Comparison of ENCODE assay signal across 16 mouse cellular contexts in genomic region chr3:38415292-38415930, GRCm38 (mm10).
A peak's percentile ranks its signal among the peaks of the same experiment; 100 is the strongest.
DNase-seq lines count a peak whose midpoint lies in the region; ATAC-seq lines count a peak whose summit lies in the region.
"Had no signal": no experiment of that assay in that cellular context is flagged by ENCODE, and none has a peak within 500 bp of the region (broad histone marks: within the 10 kb centered on the region; RNA-seq: fewer than 3 reads in every experiment).

No protein-coding gene starts in this region.

- WGBS in kidney, embryonic 14.5 days, result 62% methylated on average over 3 of the region's 3 CpGs
- WGBS in midbrain, embryonic 11.5 days, result 60% methylated on average over 3 of the region's 3 CpGs

- no peaks in the 10 kb centered on the region for H3K9me3 ChIP-seq in kidney, embryonic 14.5 days (ENCODE audit: control insufficient read depth, low read length)
- no peaks in the 10 kb centered on the region for H3K9me3 ChIP-seq in midbrain, embryonic 11.5 days (ENCODE audit: control insufficient read depth, low read length)
- H3K9me3 ChIP-seq: neural tube, embryonic 13.5 days had no signal

- no peak overlapping the region for H3K4me2 ChIP-seq in kidney, embryonic 14.5 days (replicated peaks; ENCODE audit: low read depth, low read length)
- no peak overlapping the region for H3K4me2 ChIP-seq in midbrain, embryonic 11.5 days
- H3K4me2 ChIP-seq: hindbrain, embryonic 14.5 days; neural tube, embryonic 13.5 days had no signal

- ATAC-seq in kidney, embryonic 14.5 days (ENCODE audit: low FRiP score, low TSS enrichment), result peak; percentile 75; the same call in 1 of the 2 replicates
- no peak for ATAC-seq in midbrain, embryonic 11.5 days (ENCODE audit: low FRiP score)

- H3K27me3 ChIP-seq in kidney, embryonic 14.5 days (ENCODE audit: control insufficient read depth, insufficient read depth, low read length), result no peaks in the 10 kb centered on the region
- H3K27me3 ChIP-seq in midbrain, embryonic 11.5 days (ENCODE audit: control insufficient read depth, insufficient read depth, low read length), result no peaks in the 10 kb centered on the region
- H3K27me3 ChIP-seq: megakaryocyte, embryonic 14.5 days; neural tube, embryonic 13.5 days had no signal

- DNase-seq in kidney, postnatal 10 days, result no peak
- DNase-seq in 3T3-L1 (ENCODE audit: low read depth, low spot score), result peak; percentile 10
- peak; percentile 16 for DNase-seq in gonadal fat pad, adult 2 months (ENCODE audit: low read depth)
- peak; percentile 46 for DNase-seq in lung, postnatal 36 days
- no peak for DNase-seq in cerebellum, postnatal 10 days
- no peak for DNase-seq in midbrain, embryonic 11.5 days (ENCODE audit: low spot score, missing footprints)
- DNase-seq in left cerebral cortex, adult 8-10 months (ENCODE audit: low spot score in 2 of 2), result no peak
- DNase-seq: adrenal gland, adult 8-10 months; cerebellum, adult 8-10 months; heart, adult 18-20 months; liver; thymus, adult 18-20 months had no signal

- H3K36me3 ChIP-seq in kidney, embryonic 14.5 days (ENCODE audit: control insufficient read depth, insufficient read depth, low read length), result no peaks in the 10 kb centered on the region
- no peaks in the 10 kb centered on the region for H3K36me3 ChIP-seq in midbrain, embryonic 11.5 days (ENCODE audit: control insufficient read depth, insufficient read depth, low read length)
- H3K36me3 ChIP-seq: neural tube, embryonic 13.5 days had no signal

- H3K9ac ChIP-seq in kidney, embryonic 14.5 days (ENCODE audit: low read depth, low read length), result no peak overlapping the region
- H3K9ac ChIP-seq in midbrain, embryonic 11.5 days (ENCODE audit: low read length), result no peak overlapping the region
- H3K9ac ChIP-seq: hindbrain, embryonic 14.5 days; neural tube, embryonic 13.5 days had no signal

- no peak overlapping the region for H3K4me3 ChIP-seq in kidney, embryonic 14.5 days (ENCODE audit: low read length)
- H3K4me3 ChIP-seq in midbrain, embryonic 11.5 days (ENCODE audit: low read depth, low read length), result no peak overlapping the region
- H3K4me3 ChIP-seq: megakaryocyte, embryonic 14.5 days; neural tube, embryonic 13.5 days had no signal

- H3K4me1 ChIP-seq in kidney, embryonic 14.5 days (ENCODE audit: control insufficient read depth, insufficient read depth, low read length), result no peaks in the 10 kb centered on the region
- H3K4me1 ChIP-seq in midbrain, embryonic 11.5 days (ENCODE audit: control insufficient read depth, insufficient read depth, low read length), result no peaks in the 10 kb centered on the region
- H3K4me1 ChIP-seq: megakaryocyte, embryonic 14.5 days; neural tube, embryonic 13.5 days had no signal

- no peak overlapping the region for H3K27ac ChIP-seq in kidney, embryonic 14.5 days (ENCODE audit: low read depth, low read length)
- no peak overlapping the region for H3K27ac ChIP-seq in midbrain, embryonic 11.5 days (ENCODE audit: low read depth, low read length)
- H3K27ac ChIP-seq: hindbrain, embryonic 14.5 days; neural tube, embryonic 13.5 days had no signal

Comparison
In these comparisons a context has a peak if more than half of its experiments do, and no peak if none do; other contexts are left out.
1. DNase-seq: peak in 3T3-L1 (single experiment), gonadal fat pad, adult 2 months (single experiment) and lung, postnatal 36 days (single experiment); none in kidney, postnatal 10 days (single experiment), cerebellum, postnatal 10 days (0 of 2), midbrain, embryonic 11.5 days (single experiment) and left cerebral cortex, adult 8-10 months (0 of 2).